Mouse (Mus musculus) ES-Bruce4 (cell line): Measurements from ENCODE around the gene Cpeb4. TPM values are rescaled to one million over a fixed set of nuclear protein-coding genes. Genes with fewer than 3 reads are reported as not detected.

Experiments used
- H3K27ac ChIP-seq: 2 replicates; pipeline ENCODE4 v1.5.1; 2012; ENCODE audit warnings: low read length, inconsistent platforms; ENCODE audit not compliant: insufficient read depth
- H3K27me3 ChIP-seq: 2 replicates; pipeline ENCODE4 v1.6.1; 2012; ENCODE audit warnings: mild to moderate bottlenecking, low read length, inconsistent platforms; ENCODE audit not compliant: control insufficient read depth, poor library complexity, insufficient read depth, severe bottlenecking
- H3K36me3 ChIP-seq: 2 replicates; pipeline ENCODE4 v1.6.1; 2012; ENCODE audit warnings: inconsistent platforms, mild to moderate bottlenecking, low read length, moderate library complexity; ENCODE audit not compliant: control insufficient read depth, poor library complexity, insufficient read depth, severe bottlenecking
- H3K4me1 ChIP-seq: one replicate; pipeline ENCODE4 v1.8.1; 2011; ENCODE audit warnings: low read length; ENCODE audit not compliant: control insufficient read depth, insufficient read depth
- H3K4me3 ChIP-seq: 2 replicates; pipeline ENCODE4 v1.5.1; 2011; ENCODE audit warnings: low read depth, mild to moderate bottlenecking, low read length
- H3K9ac ChIP-seq: 2 replicates; pipeline ENCODE4 v1.6.1; 2012; ENCODE audit warnings: low read depth, mild to moderate bottlenecking, inconsistent platforms; ENCODE audit not compliant: poor library complexity, severe bottlenecking
- H3K9me3 ChIP-seq: replicated peaks from 2 replicates; pipeline ENCODE4 v1.6.1; 2012; ENCODE audit warnings: mild to moderate bottlenecking, low read length, inconsistent platforms; ENCODE audit not compliant: control insufficient read depth, poor library complexity, insufficient read depth, severe bottlenecking
- CTCF ChIP-seq: IDR thresholded peaks from one replicate; pipeline ENCODE4 v1.8.1; 2011; ENCODE audit warnings: low read depth, low read length
- EP300 ChIP-seq: IDR thresholded peaks from 2 replicates; pipeline ENCODE4 v1.6.1; 2011; ENCODE audit warnings: low read depth, low read length; ENCODE audit not compliant: insufficient read depth
- POLR2A ChIP-seq: IDR thresholded peaks from one replicate; pipeline ENCODE4 v1.8.1; 2011; ENCODE audit warnings: low read length; ENCODE audit not compliant: insufficient read depth
- polyA plus RNA-seq: library from polyadenylated mRNA; stranded (reverse); fragments of >200 nt; gene quantifications from 2 replicates; pipeline ENCODE4 v1.2.4, GENCODE M21; 2011; ENCODE audit warnings: low read depth; ENCODE audit not compliant: missing spikeins, insufficient read depth, insufficient read length

Gene Cpeb4
- polyA plus RNA-seq, 1 experiment: 12.0 TPM

DNA sequence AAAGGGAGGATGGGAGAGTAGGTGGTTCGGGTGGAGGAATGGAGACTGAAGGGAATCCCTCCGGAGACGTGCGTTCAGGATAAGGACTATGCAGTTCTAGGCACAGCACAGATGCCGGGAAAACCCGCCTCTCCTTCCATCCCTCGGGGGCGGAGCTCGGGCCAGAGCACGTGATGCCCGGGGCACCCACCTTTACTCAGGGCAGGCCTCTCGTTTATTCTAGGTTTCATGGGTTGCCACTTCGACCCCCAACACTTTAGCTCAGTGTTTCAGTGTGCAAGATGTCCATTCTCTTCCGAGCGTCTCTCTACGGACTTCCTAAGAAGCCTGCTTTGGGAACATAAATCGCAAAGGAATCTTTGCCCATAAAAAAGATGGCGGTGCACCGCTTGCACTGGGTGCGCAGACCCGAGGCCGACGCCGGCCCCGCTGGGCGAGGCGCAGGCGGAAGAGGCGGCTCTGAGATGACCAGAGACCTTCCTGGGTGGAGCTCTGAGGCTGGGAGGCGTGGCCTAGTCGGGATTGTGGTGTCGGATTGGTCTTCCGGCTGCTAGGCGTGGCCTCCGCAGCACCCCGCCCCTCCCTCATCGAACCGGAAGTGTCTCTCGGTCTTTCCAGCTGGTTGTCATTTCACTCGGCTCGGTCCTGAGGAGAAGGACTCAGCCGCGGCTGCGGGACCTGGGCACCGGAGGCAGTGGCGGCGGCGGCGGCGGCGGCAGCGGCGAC is 1.6 kb upstream of the Cpeb4 start:
- Histone ChIP-seq H3K4me3 (peak overlapping the region; percentile 71), H3K27me3 (no peaks in the 10 kb centered on the region), H3K36me3 (no peaks in the 10 kb centered on the region), H3K9me3 (no peaks in the 10 kb centered on the region), H3K9ac (peak overlapping the region; percentile 66), H3K27ac (peak overlapping the region; percentile 48), H3K4me1 (no peaks in the 10 kb centered on the region)
- TF ChIP-seq POLR2A (peak; percentile 79), CTCF (no peak)

DNA sequence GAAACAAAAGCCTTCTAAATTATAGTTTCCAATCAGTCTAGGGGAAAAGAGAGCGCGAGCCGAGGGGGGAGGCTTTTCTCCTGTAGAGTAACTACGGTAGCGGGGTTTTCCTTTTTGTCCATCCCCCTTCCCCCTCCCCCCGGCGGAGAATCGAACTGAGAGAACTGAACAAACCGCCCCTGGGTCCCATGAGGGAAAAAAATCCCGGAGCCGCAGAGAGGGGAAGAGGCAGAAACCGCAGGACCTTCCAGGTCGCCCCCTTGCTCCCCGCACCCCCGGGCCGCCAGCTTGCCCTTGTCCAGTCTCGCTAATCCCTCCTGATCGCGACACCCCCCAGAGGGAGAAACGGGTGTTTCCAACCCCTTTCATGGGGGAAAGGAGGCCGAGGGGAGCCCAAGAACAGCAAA is 873 bp upstream of the Cpeb4 start:
- peak overlapping the region; percentile 51 for H3K9ac ChIP-seq
- no peak overlapping the region for H3K27ac ChIP-seq
- no peaks in the 10 kb centered on the region for H3K4me1 ChIP-seq
- H3K36me3 ChIP-seq: no peaks in the 10 kb centered on the region
- H3K4me3 ChIP-seq: peak overlapping the region; percentile 51
- no peak for TF ChIP-seq EP300
- TF ChIP-seq POLR2A: no peak
- TF ChIP-seq CTCF: no peak
- no peaks in the 10 kb centered on the region for H3K9me3 ChIP-seq
- no peaks in the 10 kb centered on the region for H3K27me3 ChIP-seq

DNA sequence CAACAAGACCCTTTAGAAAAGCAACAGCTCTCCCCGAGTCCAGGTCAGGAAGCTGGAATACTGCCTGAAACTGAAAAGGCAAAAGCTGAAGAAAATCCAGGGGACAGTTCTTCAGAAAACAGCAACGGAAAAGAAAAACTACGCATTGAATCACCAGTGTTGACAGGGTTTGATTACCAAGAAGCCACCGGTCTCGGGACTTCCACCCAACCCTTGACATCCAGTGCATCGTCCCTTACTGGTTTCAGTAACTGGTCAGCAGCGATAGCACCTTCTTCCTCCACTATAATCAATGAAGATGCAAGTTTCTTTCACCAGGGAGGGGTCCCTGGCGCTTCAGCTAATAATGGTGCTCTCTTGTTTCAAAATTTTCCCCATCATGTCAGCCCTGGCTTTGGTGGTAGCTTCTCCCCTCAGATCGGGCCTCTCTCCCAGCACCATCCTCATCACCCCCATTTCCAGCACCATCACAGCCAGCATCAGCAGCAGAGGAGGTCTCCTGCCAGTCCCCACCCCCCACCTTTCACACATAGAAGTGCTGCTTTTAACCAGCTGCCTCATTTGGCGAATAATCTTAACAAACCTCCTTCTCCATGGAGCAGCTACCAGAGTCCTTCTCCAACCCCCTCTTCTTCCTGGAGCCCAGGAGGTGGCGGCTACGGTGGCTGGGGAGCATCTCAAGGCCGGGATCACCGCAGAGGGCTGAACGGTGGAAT is 693 bp downstream of the Cpeb4 start:
- H3K9ac ChIP-seq: no peak overlapping the region
- H3K9me3 ChIP-seq: no peaks in the 10 kb centered on the region
- no peaks in the 10 kb centered on the region for H3K36me3 ChIP-seq
- H3K4me3 ChIP-seq: no peak overlapping the region
- no peak overlapping the region for H3K27ac ChIP-seq
- H3K4me1 ChIP-seq: no peaks in the 10 kb centered on the region
- no peaks in the 10 kb centered on the region for H3K27me3 ChIP-seq
- no peak for TF ChIP-seq CTCF
- no peak for TF ChIP-seq POLR2A
- no peak for TF ChIP-seq EP300

DNA sequence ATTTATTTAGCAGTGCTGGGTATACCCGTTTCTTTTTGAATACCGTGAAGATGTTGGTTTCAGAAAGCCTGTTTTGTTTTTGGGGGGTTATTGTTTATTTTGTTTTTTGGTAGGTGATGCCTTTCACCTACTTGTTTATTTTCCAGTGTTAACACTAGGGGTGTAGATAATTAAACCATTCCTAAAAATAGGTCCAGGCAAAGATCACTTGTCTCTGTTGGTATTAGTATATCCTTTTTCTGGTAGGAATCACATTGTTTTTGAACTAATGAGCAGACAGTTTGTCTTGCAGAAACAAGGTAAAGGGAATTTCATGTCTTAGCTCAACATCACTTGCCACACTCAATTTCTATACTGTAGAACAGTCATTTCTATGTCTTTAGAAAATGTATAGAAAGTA is 2.1 kb downstream of the Cpeb4 start:
- TF ChIP-seq EP300 (no peak), POLR2A (no peak), CTCF (no peak)
- H3K9ac ChIP-seq: no peak overlapping the region
- no peak overlapping the region for H3K4me3 ChIP-seq
- no peaks in the 10 kb centered on the region for H3K4me1 ChIP-seq
- no peaks in the 10 kb centered on the region for H3K36me3 ChIP-seq
- no peaks in the 10 kb centered on the region for H3K27me3 ChIP-seq
- 0 out of 2 replicates have a peak, but pooled peaks cover 2% of the 10 kb centered on the region for H3K9me3 ChIP-seq
- no peak overlapping the region for H3K27ac ChIP-seq

DNA sequence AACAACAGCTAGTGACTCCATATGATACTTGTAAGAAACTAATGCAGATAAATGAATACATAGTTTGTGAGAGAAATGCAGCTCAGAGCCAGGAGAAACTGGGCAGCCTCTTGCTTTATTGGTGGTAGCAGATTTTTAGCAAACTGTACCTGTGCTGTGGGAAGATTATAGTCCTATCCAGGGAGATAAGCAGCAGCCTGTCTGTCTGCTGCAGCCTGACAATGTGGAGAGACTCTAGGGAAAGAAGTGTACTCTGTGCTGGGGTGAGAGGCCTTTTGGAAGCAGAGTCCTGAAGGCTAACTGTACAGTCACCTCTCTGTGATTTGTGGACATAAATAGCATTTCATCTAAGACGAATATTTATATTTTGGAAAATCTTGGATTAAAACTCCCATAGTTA is 11.7 kb downstream of the Cpeb4 start:
- Histone ChIP-seq H3K36me3 (no peaks in the 10 kb centered on the region), H3K9ac (no peak overlapping the region), H3K27ac (no peak overlapping the region), H3K27me3 (no peaks in the 10 kb centered on the region), H3K9me3 (no peaks in the 10 kb centered on the region), H3K4me3 (no peak overlapping the region), H3K4me1 (no peaks in the 10 kb centered on the region)
- TF ChIP-seq POLR2A (no peak), EP300 (no peak), CTCF (no peak)

DNA sequence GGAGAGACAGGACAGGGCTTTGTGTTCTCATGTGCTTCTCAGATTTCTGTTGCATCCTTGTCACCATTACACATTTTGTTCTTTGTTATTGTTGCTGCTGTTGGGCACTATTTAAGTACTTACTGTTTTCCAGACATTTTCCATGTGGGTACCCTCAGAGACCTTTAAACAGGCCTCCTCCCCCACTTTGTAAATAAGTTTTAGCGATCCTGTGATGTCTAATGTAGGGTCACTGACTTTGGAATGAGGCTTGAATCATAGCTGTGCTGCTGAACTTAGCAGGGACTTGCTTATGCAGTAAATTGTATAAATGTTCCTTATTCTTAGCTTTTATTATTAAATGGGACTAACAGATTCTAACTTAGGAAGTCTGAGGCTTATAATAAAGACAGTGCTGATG is 13.8 kb downstream of the Cpeb4 start:
- no peaks in the 10 kb centered on the region for H3K4me1 ChIP-seq
- no peak overlapping the region for H3K4me3 ChIP-seq
- no peak overlapping the region for H3K27ac ChIP-seq
- H3K9me3 ChIP-seq: no peaks in the 10 kb centered on the region
- H3K27me3 ChIP-seq: no peaks in the 10 kb centered on the region
- H3K9ac ChIP-seq: no peak overlapping the region
- H3K36me3 ChIP-seq: no peaks in the 10 kb centered on the region
- no peak for TF ChIP-seq POLR2A
